Mouse (Mus musculus) bone marrow macrophage, adult 2 months (primary cell): ENCODE data around the gene Phf5a. TPM values are rescaled to one million over a fixed set of nuclear protein-coding genes. Genes with fewer than 3 reads are reported as not detected.

Experiments used
- H3K27ac ChIP-seq: 2 replicates; pipeline ENCODE4 v1.5.1; 2012; ENCODE audit warnings: low read depth, low read length; ENCODE audit not compliant: insufficient read depth
- H3K4me1 ChIP-seq: 2 replicates; pipeline ENCODE4 v1.6.1; 2012; ENCODE audit warnings: low read length; ENCODE audit not compliant: control insufficient read depth, insufficient read depth
- H3K4me3 ChIP-seq: 2 replicates; pipeline ENCODE4 v1.5.1; 2012; ENCODE audit warnings: mild to moderate bottlenecking, low read length, moderate library complexity; ENCODE audit not compliant: insufficient read depth
- CTCF ChIP-seq: IDR thresholded peaks from 2 replicates; pipeline ENCODE4 v1.5.1; 2012; ENCODE audit warnings: low read depth, mild to moderate bottlenecking, low read length, moderate library complexity
- POLR2A ChIP-seq: IDR thresholded peaks from 2 replicates; pipeline ENCODE4 v1.6.1; 2012; ENCODE audit warnings: mild to moderate bottlenecking, low read depth, low read length, borderline replicate concordance
- polyA plus RNA-seq: library from polyadenylated mRNA; stranded (reverse); fragments of >200 nt; gene quantifications from 2 replicates; pipeline ENCODE4 v1.2.4, GENCODE M21; 2012; ENCODE audit not compliant: missing spikeins, insufficient read depth, insufficient read length

Gene Phf5a
- polyA plus RNA-seq, 1 experiment, result 45.5 TPM

- Histone ChIP-seq H3K4me3 (no peak overlapping the region), H3K4me1 (peaks cover 27% of the 10 kb centered on the region), H3K27ac (no peak overlapping the region)
- TF ChIP-seq CTCF (no peak), POLR2A (no peak)
These were observed 33.0 kb downstream of the Phf5a start for GRCm38 (mm10) chr15:81838554-81839235.

DNA sequence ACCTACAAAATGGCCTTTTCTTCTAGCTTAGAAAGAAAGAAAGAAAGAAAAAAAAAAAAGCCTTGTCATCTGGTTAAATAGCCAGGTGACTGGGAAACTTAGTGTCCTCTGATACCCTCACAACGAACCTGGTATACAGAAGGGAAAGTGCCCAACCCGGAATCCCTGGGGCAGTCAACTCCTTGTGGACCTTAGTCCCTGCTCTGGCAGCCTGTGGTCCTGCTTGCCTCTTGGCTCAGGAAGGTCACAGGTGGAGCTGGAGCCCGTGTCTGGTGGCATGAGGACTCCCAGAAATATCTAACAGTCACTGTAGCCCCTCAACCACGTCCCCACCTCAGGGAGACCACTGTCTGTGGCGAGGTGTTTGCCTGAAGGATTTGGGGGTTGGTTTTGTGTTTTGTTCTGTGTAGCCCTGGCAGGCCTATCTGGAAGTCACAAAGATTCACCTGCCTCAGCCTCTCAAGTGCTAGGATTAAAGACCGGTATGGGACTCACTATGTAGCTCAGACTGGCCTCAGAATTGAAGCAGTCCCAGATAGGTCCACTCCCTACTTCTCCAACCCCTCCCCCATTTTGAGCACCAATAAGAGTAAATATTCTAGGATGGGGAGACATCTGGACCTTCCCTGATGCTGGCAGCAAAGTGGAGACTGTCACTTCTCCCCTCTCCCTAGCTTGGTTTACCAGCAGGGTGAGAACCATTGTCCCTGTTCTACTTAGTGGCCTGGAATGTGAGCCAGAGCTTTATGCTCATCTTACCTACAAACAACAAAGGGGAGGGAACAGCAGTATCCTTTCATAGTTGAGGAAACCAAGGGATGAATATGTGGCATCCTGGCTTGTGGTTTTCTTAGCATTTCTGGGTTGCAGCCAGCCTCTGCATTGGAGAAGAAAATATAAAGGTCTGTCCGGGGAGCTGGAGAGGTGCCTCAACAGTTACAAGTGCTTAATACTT, 34.5 kb downstream of the Phf5a start:
- no peak for TF ChIP-seq CTCF
- no peak for TF ChIP-seq POLR2A
- Histone ChIP-seq H3K27ac (no peak overlapping the region), H3K4me3 (no peak overlapping the region), H3K4me1 (peaks cover 27% of the 10 kb centered on the region)

DNA sequence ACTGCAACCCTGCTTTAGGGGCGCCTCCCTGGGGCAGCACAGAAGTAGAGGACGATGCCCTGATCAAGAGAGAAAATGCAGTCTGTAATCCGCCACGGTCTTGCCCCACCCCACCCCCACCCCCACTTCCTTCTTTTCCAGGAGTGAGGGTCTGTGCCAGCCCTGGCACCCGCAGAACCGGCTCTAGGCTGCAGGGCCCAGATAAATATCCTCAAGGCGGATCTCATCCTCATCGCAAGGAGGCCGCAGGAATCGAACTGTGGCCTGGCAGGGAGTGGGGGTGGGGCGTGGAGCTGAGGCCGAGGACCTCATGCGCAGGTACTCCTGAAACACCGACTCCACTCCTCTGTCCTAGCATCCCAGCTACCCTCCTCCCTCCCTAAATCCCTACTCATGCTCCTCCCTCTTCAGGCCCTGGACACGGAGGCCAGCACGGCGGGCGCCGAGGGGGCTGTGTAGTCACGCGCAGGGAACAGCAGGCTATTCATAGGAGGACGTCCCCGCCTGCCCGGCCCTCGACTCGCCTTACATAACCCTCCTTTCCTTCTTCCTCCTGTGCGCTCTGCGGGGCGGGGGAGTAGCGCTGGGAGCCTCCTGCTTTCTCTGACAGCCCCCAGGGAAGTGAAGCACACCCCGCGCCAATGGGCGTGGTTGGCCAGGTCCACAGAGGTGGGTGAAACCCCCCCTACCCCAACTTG, 35.4 kb downstream of the Phf5a start:
- TF ChIP-seq CTCF, result no peak
- no peak for TF ChIP-seq POLR2A
- H3K4me3 ChIP-seq, result peak overlapping the region; percentile 62
- peak overlapping the region; percentile 65 for H3K27ac ChIP-seq
- peaks cover 27% of the 10 kb centered on the region for H3K4me1 ChIP-seq

GRCm38 (mm10) chr15:81835007-81835880, 36.5 kb downstream of the Phf5a start:
- Histone ChIP-seq H3K4me1 (peaks cover 29% of the 10 kb centered on the region), H3K27ac (no peak overlapping the region)

GRCm38 (mm10) chr15:81834171-81834841, 37.4 kb downstream of the Phf5a start:
- Histone ChIP-seq H3K4me1 (peaks cover 23% of the 10 kb centered on the region), H3K27ac (no peak overlapping the region), H3K4me3 (no peak overlapping the region)
- TF ChIP-seq CTCF (no peak), POLR2A (no peak)

More at GRCm38 (mm10) chr15:81835007-81835880, 36.5 kb downstream of the Phf5a start:
- H3K4me3 ChIP-seq, result no peak overlapping the region
- TF ChIP-seq POLR2A (no peak), CTCF (no peak)

DNA sequence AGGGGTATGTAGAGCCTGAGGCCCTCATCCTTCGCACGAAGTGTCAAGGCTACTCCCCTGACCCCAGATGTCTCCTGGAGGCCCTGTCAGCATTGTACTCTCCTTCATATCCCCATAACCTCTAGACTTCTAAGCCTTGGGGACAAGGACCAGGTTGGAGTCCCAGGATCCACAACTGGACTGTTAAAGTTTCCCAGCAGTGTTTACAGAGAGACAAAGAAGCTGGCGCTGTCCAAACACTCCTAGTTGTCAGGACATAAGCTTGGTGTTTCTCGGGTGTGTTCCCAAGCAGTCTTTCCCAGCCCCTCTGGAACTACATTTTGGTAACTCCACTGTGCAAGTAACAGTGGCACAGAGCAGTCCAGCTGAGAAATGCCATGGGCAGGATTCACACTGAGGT, 38.2 kb downstream of the Phf5a start:
- Histone ChIP-seq H3K27ac (no peak overlapping the region), H3K4me1 (peaks cover 21% of the 10 kb centered on the region), H3K4me3 (no peak overlapping the region)
- TF ChIP-seq CTCF, result no peak
- TF ChIP-seq POLR2A, result no peak

GRCm38 (mm10) chr15:81832219-81832618, 39.5 kb downstream of the Phf5a start:
- Histone ChIP-seq H3K27ac (no peak overlapping the region), H3K4me3 (no peak overlapping the region), H3K4me1 (peaks cover 16% of the 10 kb centered on the region)
- TF ChIP-seq POLR2A (no peak), CTCF (no peak)

DNA sequence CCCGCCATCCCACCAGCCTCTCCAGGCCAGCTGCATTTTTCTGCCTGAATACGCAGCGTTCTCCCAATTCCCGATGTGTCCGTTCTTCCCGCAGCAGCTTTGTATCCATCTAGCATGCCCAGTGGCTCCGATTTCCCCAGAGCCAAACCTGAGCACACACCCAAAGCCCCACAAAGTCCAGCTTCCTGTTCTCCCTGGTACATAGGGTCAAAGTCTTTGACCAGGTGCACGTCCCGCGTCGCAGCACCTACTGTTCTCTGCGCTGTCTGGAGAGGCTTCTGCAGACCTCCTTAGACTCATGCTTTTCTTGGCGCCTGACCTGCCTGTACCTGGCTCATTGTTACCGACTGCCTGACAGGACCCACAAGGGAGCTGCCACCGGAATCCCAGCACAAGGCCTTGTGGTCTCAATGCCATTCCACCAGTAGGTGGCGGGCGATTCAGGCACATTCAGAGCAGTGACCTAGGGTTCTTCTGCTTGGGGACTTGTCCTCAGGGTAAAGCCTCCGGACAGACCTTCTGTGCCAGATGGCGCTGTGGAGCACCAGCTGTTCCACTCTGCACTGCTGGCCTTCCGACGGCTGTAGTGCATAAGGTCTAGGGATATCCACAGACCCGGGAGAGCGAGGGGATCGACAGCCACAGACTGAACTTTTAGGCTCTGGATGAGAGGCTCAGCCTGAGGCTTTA, 40.4 kb downstream of the Phf5a start:
- H3K4me1 ChIP-seq, result peaks cover 9% of the 10 kb centered on the region

More for the DNA sequence above, 40.4 kb downstream of the Phf5a start:
- H3K4me3 ChIP-seq, result no peak overlapping the region
- TF ChIP-seq CTCF, result peak; percentile 95
- TF ChIP-seq POLR2A, result no peak
- no peak overlapping the region for H3K27ac ChIP-seq
